Mouse (Mus musculus) urinary bladder, postnatal 14 days (tissue): ENCODE measurements at regions not wholly inside any gene's neighbourhood (a gene's known extent, or its start where the extent isn't known, plus 50 kb on each side); places are given as distances from the start of the nearest gene placed in this dataset.
A peak's percentile ranks its signal among the peaks of the same experiment; 100 is the strongest.

Experiments
- DNase-seq: peaks from one replicate; pipeline ENCODE4 v3.0.0; 2021; ENCODE audit warnings: low spot score

DNA sequence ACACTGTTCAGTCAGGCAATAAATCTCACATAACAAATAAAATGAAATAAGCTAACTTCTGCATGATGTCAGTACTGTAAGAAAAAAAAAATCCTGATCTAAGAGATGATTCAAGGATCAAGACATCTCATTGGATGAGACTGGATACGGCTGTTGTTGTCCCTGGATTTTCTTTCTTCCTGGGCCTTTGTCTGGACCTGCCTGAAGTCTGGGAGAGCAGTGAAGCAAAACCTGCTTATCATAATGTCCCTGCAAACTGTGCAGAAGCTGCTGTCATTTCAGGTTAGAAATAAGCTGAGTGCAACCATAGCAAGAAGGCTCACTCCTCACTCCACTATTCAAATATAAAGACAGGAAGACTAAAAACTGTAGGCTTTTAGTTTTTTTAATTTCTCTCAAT, 178.0 kb upstream of the Steap4 start:
- DNase-seq = no peak

DNA sequence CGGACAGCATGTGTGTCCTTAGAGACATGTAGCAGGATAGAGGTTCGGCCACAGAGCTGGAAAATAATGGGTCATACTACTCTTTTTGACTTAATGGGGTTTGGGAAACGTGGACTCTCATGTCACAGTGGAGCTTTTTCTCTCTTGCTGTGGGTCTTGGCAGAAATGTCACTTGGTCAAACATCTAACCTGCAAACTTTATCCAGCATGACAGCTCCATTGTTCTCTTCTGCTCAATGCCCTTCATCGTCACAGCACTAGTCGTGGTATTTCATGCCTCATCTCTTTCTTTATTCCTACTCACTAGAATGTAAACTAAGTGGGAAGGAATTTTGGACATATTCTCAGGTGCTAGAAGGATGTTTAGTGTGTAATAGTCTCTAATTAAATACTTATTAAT, 171.9 kb upstream of the Steap4 start:
- DNase-seq = no peak

DNA sequence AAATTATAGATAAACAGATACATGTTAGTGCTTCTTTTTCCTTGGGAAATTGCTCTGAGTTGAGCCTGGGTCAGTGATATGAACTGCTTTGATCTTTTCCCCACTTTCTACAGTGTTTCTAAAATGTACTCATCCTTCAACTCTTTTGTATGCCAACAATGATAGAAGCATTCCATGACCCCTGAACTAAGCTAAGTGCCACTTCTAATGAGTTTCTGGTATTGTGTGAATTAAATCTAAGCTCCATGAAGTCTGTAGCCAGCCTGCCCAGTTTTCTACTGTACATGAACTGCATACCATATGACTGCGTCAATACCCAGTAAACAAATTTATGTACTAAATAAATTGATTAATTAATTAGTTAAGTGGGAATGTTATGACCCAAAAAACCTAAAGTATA, 171.1 kb upstream of the Steap4 start:
- DNase-seq = no peak

DNA sequence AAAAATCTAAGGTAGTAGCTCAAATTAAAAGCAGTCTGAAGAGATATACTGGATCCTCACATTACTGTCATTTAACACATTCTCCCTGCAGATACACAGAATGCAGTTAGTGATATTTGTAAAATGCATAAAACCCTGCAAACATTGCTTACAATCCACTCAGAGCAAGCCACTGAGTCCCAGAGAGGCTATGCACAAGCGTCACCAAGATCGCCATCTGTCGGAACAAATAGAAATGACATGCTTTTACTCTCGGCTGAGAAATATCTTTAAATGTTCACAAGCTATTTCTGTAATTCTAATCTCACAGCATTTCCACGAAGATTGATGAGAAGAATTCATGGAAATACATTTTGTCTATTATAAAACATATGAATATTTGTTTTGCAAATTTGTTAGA, 139.7 kb upstream of the Steap4 start:
- no peak for DNase-seq

DNA sequence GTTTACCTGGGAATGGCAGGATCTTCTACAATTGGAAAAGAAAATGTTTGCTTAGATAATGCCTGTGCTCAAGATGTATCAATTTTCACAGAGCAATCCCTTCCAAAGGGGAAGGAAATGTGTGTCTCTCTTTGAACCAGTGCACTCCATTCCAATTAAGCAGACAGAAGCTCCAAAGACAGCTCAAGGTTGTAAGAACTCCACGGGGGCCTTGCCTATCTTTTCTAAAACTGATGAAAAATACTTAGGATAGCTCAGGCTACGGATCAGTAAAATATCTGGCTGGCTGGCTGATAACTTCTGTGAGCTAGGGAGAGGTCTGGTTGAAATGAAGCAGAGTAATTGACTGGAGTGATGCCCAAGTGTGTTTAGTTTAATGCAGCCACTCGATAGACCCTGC, 138.6 kb upstream of the Steap4 start:
- DNase-seq = no peak

DNA sequence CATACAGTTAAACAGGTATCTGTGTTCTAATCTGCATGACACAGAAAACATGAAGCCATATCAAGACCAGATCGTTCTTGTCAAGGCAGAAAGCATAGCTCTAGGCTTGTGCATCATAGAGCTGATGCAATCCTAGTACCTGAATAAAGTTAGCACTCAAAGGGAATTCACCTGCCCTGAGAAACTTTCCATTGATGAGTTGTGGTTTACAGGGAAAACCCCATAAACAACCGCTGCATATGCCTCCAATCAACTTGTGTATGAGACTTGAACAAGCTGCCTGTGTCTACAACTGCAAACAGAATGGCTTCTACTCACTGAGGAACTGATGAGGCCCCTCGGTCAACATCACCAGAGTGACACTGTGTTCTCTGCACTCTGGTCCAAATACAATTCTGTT, 130.6 kb upstream of the Steap4 start:
- DNase-seq = no peak

DNA sequence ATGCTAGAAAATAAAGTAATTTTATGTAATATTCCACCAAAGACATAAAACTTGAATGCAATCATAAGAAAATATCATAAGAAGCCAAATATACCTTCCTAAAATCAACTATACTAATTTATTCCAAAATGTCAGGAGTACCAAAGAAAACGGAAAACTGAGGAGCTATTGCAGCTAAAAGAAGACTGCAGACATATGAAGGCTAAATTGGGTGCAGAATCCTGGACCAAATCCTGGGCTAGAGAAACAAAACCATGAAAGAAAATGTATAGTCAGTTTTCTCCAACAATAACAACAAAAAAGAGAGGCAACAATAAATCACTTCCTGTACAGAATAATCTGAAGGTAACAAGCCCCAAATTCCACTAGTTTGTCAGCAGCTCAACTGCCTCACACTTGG, 126.4 kb upstream of the Steap4 start:
- DNase-seq = no peak

DNA sequence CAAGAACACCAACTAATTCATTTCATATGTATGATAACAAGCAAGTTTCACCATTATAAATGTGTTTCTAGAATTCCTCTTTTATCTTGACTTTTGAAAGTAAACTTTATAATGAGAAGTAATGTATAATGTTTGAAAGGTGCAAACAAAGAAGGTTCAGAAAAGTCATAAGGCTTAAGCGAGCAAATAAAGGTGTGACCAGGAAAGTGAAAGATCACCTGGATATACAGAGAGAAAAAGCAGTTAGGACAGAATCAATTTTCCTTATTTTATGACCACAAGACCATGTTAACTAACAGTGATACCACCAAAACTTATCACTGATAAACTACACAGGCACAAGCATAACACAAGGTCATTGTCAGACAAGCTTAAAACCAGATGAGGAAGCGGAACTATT, 97.2 kb upstream of the Steap4 start:
- no peak for DNase-seq

DNA sequence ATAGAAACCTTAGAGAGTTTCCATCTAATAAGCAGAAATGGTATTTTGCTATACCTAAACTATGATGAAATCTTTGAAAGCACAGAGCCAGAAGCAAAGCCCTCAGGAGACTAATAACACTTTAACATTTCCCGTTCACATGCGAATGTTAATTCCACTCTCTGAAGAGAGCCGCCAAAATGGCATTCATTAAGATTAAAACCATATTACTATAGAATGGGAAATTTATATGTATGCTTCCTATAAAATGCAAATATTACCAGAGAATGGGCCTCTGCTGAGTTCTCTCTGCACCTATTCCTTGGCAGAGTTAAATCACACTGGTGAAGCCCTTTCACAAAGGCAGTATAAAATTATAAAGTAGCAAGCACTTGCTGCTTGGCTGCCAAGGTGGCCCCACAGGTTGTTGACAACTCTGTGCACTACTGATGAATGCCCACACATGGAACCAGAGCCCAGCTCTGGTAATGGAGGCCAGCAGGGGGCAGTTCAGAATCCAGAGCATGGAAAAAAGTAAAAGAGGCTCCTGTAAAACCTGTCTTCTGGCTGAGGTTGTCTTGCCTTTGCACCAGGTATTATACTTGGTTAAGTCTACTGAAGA, 94.1 kb upstream of the Steap4 start:
- no peak for DNase-seq

DNA sequence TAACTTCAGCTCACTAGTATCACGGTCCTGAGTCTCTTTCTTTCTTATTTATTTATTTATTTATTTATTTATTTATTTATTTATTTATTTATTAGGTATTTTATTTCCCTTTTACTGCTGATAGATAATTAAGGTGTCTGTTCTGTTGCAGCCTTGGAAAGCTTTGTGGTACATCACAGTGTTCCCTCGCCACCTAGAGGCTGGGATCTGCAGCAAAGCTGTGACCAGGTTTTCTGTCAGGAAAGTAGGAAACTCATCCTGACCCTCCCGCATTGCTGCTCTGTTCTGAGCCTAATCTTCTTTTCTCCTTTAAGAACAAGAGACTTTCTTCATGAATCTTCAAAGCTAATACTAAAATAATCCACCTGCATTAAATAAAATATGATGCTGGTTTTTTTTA, 60.7 kb upstream of the Steap4 start:
- DNase-seq = peak; percentile 7
